Mouse (Mus musculus): ENCODE results near the gene Tmem43.

The Tmem43 gene

DNA sequence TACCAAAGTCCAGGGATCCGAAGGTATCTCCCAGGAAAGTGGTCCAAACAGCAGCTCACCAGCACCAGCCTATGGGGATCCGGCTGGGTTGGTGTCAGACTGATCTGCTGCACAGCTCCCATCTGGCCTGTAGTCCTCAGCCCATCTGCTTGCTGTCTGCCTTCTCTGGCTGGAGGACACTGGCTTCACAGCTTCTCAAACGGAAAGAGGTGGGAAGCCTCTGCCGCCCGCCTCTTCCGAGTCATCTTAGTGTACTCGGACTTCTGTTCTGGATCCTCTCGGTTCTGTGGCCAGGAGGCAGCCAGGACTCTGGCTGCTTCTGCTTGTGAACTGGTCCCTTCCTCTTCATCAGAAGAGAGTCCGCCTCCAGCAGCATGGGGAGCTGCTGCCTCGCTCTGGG, 16.4 kb downstream of the Tmem43 start:
- peak; percentile 9 for DNase-seq (ENCODE audit: low read depth)

DNA sequence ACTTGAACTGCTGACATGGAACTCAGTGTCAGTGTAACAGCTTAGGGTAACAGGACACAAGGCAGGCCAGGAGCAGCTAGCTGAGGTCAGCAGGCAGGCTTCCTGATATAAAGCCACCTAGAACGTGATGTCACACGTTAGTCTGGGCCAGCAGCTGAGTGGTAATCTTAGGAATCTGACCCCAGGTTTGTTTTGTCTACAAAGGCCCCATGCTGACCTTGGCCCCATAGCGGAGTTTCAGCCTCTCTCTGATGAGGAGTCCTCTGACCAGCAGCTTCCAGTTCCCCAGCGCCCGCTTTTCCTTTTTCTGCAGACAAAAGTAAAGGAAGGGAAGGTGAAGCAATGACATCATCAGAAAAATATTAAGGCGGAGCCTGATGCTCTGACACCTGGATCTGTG, 17.5 kb downstream of the Tmem43 start:
- no peak for DNase-seq (ENCODE audit: low read depth)

DNA sequence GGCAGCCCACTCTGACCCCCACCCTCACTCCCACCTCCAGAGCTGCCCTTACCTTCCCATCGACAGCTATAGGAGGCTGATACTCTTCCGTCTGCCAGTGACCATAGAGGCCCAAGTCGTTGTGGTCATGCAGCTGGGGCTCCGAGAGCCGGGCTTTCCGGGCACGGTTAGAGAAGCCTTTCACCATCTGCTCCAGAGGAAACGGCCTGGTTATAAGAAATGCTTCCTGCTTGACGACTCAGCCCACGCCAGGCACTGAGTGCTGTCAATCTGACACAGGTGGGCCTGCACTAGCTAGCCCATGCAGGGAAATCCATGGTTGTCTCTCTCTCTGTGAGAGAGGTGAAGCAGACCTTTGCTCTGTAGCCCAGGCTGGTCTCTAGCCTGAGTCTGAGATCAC, 19.6 kb downstream of the Tmem43 start:
- no peak for DNase-seq (ENCODE audit: low read depth)

DNA sequence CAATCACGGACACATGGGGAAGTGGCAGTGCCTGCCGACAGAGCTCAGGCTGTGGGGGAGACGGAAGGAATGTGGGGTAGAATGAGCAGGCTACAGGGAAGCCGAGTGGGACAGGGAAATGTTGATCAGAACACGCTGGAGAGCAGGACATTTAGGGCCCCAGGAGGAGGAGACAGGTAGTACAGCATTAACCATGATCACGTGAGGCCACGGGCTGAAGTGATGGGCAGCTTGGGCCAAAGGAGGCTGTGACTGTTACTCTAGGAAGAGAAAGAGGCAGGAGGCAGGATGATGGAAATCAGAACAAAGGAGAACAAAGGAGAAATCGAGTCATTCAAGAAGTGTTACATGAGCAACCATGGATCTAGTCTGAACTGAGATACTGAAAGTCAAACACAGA, 21.0 kb downstream of the Tmem43 start:
- no peak for DNase-seq (ENCODE audit: low read depth)

DNA sequence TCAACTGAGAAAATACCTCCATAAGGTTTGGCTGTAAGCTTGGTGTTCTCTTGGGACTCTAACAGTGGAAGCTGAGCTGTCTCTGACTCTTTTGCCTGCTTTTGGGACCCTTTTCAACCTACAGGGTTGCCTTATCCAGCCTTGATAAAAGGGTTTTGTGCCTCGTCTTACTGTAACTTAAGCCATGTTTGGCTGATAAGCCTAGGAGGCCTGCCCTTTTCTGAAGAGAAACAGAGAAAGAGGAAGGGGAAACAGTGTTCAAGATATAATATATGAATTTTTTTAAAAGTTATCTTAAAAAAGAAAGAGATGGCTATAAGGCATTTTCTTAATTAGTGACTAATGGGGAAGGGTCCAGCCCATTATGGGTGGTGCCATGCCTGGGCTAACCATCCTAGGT, 29.8 kb downstream of the Tmem43 start:
- no peak for DNase-seq (ENCODE audit: low read depth)

DNA sequence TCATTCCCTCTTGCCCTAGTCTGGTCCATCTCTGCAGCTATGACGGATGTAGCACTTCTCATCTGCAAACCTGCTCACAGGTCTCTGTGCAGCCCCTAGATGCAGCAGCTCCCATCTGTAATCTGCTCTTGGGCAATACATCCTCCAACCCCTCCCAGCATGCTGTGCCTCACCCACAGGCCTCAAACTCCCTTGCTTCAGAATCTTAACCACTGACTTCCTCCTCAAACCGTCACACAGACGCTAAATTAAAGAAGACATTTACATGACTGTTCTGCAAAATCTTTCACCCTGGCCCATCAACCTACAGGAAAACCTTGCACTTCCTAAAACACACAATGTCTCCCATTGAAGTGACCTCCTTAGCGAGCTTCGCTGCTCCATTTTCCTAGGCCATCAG, 32.5 kb downstream of the Tmem43 start:
- no peak for DNase-seq (ENCODE audit: low read depth)

DNA sequence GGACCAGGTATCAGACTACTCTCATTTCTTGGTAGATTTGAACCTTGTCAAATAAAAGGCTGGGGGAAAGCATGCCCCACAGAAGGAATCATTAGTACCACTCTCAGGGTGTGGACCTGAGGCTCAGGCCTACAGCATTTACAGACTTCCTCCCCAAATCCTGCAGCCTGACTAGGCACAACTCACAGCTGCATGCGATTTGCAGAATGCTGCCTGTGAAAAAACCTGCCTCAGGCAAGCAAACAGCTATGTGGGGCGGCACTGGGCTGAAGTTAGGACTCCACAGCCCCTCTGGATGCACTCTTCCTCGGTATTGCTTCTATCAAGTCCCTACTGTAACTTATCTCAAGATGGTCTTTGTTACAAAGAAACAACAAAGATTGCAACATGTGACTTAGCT, 34.5 kb downstream of the Tmem43 start:
- DNase-seq (ENCODE audit: low read depth): no peak

DNA sequence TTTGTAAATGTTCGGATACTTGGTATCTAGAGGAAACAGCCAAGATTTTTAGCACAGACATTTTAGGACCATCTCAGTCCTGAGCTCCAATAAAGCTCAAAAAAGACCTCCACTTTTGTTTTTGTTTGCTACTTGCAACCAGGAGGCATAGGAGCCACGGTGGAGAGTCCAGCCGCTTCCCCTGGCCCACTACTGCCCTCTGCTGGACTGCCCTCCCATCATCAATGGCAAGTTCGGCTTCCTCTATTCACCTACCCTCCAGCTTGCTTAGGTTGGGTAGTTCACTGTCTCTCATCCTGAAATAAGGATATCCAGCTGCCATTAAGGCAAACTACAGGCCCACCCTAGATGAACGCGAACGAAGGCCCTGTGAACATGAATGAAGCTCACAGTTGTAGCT, 35.8 kb downstream of the Tmem43 start:
- peak; percentile 90 for DNase-seq (ENCODE audit: low read depth)

DNA sequence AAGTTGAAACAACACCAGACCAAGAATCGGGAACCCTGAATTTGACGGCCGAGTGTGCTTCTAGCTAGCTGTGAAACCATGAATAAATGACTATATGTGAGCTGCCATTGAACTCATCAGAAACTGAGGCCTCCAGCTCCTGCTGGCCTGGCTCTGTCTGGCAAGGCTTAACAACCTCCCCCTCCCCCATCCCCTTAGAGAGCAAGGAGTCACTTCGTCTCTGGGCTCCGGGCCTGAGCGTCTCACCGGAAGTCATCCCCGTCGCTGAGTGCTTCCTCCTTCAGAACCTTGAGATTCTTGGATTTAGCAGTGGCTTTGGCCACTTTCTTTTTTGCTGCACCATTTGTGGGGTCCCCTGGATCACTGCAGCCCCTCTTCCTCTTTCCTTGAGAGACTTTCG, 36.7 kb downstream of the Tmem43 start:
- no peak for DNase-seq (ENCODE audit: low read depth)

DNA sequence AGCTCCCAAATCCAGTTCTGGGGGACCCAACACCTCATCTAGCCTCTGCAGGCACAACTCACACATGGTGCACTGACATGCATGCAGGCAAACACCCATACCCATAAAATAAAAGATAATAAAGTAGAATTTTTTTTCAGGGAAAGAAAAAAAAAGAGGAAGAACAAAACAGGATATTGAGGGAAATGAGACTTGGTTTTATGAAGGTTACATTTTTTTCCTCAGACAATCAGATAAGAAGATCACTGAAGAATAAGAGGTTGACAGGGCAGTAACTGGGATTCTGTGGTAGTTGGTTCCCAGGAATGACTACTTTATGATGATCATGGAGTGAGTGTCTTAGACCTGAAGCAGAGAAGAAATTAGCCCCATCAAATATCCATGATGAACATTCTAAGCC, 40.6 kb downstream of the Tmem43 start:
- no peak for DNase-seq (ENCODE audit: low read depth)

DNA sequence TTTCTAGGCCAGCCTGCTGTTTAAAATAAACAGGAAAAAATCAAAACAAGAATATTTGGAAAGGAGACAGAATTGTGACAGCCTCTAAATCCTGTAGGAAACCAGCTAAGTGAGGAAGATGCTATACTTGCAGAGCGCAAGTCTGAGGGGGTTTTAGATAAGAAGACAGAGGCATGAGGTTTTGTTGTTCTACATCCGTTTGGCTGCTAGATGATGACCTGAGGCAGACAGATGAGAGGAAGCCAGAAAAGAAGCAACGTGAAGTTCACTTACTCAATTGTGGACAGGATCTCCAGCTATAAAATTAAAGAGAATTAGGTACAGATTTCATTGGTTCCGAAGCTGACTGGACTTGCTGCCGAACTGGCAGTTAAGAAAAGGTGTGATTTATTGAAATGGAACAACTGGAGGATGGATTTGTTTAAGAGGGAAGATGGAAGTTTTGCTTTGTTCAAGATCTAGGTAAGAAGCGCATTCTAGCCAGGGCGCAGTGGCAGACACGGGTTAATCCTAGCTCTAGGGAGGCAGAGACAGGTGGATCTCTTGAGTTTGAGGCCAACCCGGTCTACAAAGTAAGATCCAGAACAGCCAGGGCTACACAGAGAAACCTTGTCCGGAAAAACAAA, 41.3 kb downstream of the Tmem43 start:
- DNase-seq (ENCODE audit: low read depth): no peak

DNA sequence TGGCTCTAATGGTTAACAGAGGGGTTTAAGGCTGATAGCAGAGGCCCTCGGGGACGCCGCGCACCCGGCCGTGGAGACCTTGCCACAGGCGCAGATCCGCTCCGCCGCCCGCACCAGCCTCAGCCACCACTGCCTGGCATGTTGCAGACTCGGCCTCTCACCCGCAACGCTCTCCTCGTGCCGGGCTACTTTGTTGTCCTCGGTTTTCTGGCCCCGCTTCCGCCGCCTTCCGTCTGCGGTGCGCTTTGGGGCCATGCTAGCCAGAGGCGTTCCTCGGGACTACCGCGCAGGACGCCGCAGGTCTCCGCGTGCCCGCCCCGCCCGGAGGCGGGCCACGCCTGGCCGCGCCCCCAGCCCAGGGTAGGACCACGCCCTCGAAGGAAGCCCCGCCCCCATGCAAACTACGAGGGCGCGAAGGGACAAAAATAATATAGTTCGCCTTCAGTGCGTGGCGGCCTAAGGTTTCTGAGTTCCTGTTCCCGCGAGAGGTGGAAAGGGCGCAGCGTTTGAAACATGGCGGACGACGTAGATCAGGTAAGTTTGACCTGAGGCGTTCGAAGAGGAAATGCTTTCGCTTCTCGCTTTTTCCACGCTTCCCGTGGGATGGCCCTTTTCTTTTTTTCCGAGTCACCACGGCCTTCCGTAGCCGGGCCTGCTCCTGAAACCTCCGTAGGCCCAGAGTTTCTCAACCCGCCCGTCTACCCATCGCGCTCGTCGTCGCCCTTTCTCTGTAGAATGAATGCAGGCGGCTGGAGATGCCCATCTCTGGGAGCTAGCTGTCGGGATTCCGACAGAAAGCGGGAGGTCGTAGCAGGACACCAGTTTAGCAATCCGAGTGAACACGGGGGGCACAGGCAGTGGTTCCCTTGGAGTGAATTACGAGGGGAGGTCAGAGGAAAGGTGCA, 42.3 kb downstream of the Tmem43 start, which contains the start of the genes Xpc and Lsm3:
Gene Xpc (minus strand): TSS at position 344 of the 905 bp plus-strand sequence.
Gene Lsm3 (plus strand): TSS at position 384 of the 905 bp plus-strand sequence.
- peak; percentile 99 for DNase-seq (ENCODE audit: low read depth)

DNA sequence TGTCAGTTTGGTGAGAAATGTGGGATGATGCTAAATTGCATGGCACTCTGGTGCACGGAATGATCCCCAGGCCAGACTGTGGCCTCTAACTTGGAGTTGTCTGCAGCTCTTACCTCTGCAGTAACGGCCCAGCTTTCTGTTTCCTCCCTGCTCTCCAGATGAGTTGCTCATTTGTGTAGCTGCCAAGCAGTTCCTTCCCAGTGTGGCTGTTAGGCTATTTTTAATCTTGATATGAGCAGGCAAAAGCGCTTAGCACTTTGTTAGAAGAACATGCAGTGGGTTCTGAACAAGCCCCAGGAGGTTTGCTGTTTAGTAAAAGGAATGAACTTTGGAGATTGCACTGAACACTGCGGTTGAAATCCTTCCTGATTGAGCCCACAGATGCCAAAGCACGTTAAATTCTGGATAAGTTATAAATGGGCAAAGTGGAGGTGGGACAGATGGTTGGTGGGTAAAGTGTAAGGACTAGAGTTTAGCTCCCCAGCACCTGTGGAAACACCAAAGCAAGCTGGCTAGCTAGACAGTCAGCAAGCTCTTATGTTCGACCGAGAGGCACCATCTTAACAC, 45.0 kb downstream of the Tmem43 start:
- DNase-seq (ENCODE audit: low read depth): peak; percentile 29

DNA sequence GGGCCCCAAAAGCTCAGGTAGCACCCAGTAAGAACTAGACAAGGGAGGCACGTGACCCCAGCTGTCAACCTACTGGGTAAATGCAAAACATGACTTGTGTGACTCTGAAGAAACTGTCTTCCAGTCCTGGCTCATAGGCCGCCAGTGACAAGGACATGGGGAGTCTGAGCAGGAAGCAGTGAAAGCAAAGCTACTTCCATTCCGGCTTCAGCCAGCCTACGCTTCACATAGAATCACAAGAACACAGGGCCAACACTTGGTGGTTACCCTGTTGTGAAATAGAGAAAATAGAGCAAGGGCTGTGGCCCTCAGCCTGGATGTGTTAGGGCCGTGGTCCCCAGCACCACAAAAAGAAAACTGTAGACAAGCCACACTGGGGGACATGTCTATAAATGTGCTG, 49.3 kb downstream of the Tmem43 start:
- no peak for DNase-seq (ENCODE audit: low read depth)

DNA sequence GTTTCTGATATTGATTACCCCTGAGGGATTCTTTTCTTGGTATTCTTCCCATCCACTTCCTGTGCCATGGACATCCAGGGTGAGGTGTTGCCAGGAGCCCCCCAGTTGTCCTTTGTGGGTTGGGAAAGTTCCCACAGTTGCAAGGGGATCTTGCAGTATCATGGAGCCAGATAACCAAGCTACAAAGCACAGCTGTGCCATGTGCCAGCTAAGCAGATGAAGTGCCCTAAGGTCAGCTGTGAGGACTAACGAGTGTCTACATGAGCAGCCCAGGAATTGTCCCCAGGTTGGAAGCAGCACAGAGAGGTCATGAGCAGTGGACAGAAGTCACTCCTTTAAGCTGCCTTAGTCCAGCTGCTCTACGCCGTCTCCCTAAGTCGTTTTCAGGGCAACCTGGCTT, 52.0 kb downstream of the Tmem43 start:
- peak; percentile 11 for DNase-seq (ENCODE audit: low read depth)

DNA sequence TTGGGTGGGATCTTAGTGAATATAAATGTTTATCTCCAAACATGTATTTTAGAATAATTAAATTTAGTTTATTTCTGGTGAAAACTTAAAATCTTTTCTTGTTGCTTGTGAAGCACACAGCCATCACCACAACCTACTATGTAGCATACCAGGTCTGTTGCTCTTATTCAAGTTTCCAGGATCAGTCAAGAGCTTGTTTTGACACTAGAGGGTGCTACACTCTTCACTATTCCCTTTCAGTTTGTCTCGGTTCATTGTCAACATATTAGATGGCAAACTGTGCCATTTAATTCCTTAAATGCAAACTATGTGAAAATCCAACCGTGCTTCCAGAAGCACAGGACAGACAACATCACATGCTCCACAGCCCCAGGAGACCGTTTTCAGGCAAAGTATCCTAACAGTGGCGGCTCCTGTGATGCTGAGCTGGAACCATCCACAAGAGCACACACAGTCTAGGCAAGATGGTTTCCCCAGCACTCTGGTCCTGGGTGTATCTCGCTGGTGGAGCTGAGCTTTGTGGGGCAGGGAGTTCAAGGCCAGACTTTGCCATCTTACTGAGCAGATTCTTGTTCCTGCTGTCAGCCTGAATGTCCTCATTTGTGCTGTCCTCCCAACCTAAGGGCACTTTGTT, 53.8 kb downstream of the Tmem43 start:
- DNase-seq (ENCODE audit: low read depth): peak; percentile 85

DNA sequence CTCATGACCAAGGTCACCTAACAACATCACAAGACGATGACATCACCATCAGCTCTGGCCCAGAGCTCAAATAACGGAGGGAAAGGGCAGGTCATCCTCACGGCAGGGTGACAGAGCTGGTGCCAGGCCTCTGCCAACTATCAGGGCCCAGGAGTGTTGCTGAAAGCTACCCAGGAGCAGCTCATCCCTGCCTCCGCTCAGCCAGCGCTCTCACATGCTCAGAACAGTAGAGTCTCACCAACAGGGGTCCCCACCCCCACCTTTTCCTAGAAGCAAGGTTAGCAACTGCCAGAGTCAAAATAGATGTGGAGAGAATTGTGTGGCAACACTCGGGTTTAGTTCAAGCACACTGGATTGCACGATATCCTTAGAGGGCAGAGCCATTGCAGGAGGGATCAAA, 54.8 kb downstream of the Tmem43 start:
- peak; percentile 28 for DNase-seq (ENCODE audit: low read depth)

DNA sequence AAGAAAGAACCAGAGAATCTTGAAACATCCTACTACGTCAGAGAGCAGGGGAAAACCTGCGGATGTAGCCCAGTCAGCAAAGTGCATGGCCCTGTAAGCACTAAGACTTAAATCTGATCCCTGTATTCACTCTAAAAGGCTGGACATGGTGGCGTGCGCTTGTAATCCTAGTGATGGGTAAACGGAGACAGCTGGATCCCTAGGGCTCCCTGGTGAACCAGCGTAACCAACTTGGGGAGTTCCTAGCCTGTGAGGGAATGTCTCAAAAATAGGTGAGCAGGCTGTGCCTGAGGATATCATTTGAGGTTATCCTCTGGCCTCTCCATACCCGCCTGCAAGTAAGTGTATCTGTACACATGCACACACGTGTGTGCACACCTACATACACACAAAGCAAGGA, 57.2 kb downstream of the Tmem43 start:
- DNase-seq (ENCODE audit: low read depth): no peak

DNA sequence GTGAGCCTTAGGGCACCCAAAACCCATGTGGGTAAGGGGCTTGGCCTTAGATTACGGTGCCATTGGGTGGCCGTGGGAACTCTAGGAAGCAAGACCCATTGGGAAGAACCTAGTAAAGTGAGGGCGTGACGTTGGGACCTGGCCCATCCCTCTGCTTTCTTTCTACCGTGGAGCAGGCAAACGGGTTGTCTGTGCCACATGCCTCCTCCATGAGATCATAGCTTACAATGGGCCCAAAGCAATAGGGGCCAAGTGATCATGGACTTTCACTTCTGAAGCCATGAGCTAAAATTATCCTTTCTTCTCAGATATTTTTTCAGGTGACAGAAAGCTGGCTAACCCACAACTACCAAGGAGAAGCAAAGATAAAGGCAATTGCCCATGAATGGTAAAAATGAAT, 57.8 kb downstream of the Tmem43 start:
- no peak for DNase-seq (ENCODE audit: low read depth)

DNA sequence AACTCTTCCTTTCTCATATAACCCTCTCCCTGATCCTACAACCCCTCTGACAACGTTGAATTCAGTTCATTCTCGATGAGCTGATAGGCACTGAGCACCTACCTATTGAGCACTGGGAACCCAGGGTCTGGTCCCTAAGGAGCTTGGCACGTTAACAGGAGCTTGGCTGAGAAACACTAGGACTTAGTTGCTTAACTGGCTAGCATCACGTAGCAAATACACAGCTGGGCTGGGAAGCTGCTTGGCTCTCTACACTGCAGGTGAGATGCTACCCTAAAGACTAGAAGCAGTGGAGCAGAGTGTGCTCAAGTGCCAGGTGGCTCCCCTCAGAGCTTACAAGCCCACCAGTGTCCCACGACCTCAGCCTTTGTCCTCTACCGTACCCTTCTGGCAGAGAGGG, 59.2 kb downstream of the Tmem43 start:
- DNase-seq (ENCODE audit: low read depth): no peak

DNA sequence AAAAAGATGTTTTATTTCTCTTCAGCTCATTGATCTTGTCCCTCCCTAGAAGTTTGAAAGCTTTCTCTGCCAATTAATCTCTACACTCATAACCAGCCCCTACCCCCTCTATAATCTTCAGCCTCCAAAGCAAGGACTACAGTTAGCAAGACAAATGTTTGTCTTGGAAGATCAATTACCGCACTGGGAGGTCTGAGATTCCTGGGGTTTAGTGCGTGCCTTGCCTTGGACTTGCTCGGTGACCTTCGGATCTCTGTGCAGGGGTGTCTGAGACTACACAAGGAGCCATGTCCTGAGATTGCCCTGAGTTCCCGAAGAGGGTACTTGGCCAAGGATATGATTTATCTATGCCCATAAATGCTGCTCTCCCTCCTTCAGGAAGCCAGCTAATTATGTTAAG, 59.9 kb downstream of the Tmem43 start:
- no peak for DNase-seq (ENCODE audit: low read depth)

DNA sequence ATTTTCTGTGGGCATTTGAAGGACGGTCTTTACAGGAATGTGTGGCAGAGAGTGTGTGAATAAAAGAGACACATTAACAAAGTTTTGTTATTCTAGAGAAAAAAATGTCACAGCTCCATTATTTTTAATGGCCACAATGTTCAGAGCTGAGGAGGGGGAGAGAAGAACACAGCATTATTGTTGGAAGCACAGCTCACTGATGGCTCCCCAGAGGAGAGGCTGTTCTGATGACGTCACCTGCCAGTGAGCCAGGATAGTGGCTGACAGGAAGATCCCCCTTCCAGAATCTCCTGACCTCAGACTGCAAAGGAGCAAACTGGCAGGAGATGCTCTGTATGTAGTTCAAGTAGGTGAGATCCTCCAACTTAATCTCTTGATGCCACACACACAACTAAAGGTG, 60.3 kb downstream of the Tmem43 start:
- DNase-seq (ENCODE audit: low read depth): peak; percentile 29

DNA sequence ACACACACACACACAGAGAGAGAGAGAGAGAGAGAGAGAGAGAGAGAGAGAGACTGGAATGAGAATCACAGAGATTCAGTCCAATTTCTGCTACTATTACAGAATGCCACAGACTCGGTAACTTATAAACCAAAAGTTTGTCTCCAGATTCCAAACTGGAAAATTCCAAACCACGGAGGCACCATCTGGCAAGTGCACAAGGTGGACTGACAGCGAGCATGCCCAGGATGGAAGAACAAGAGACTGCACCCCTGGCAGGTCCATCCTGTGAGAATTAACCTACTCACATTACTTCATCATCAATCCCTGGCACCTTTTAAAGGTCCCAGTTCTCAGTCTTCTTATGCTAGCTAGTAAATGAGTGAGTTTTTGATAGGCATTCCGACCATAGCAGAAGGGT, 60.8 kb downstream of the Tmem43 start:
- no peak for DNase-seq (ENCODE audit: low read depth)

All from NIH3T3 (cell line).